ENCODE assay signal across 31 mouse cellular contexts in genomic region chr10:78583347-78583746, GRCm38 (mm10). TPM values are rescaled to one million over a fixed set of nuclear protein-coding genes. Genes with fewer than 3 reads are reported as not detected.
DNase-seq lines count a peak whose midpoint lies in the region; ATAC-seq and TF ChIP-seq lines count a peak whose summit lies in the region.
"Had no signal": no experiment of that assay in that cellular context is flagged by ENCODE, and none has a peak within 500 bp of the region (broad histone marks: within the 10 kb centered on the region; RNA-seq: fewer than 3 reads in every experiment).

No protein-coding gene starts in this region.

- peaks cover 91% of the 10 kb centered on the region for H3K36me3 ChIP-seq in embryonic facial prominence, embryonic 14.5 days (ENCODE audit: control insufficient read depth, insufficient read depth, low read length)
- H3K36me3 ChIP-seq in embryonic facial prominence, embryonic 10.5 days (replicated peaks) = peaks cover 90% of the 10 kb centered on the region
- peaks cover 97% of the 10 kb centered on the region for H3K36me3 ChIP-seq in heart, postnatal 0 days (replicated peaks; ENCODE audit: control insufficient read depth, insufficient read depth, low read length)
- H3K36me3 ChIP-seq in stomach, embryonic 15.5 days = peaks cover 49% of the 10 kb centered on the region
- H3K36me3 ChIP-seq in stomach, postnatal 0 days (ENCODE audit: control insufficient read depth, insufficient read depth, low read length) = peaks cover 32% of the 10 kb centered on the region

- no peak overlapping the region for H3K27ac ChIP-seq in embryonic facial prominence, embryonic 14.5 days (replicated peaks; ENCODE audit: low read depth, low read length)
- H3K27ac ChIP-seq in embryonic facial prominence, embryonic 10.5 days (replicated peaks) = no peak overlapping the region
- no peak overlapping the region for H3K27ac ChIP-seq in heart, postnatal 0 days (ENCODE audit: low read depth)
- H3K27ac ChIP-seq in stomach, embryonic 15.5 days = no peak overlapping the region
- no peak overlapping the region for H3K27ac ChIP-seq in stomach, postnatal 0 days (replicated peaks)
- H3K27ac ChIP-seq: embryonic facial prominence, embryonic 12.5 days; forebrain, embryonic 12.5 days; forebrain, embryonic 15.5 days; heart, adult 2 months; heart, embryonic 15.5 days; hindbrain, embryonic 14.5 days had no signal

- DNase-seq in embryonic facial prominence, embryonic 14.5 days (ENCODE audit: low spot score) = no peak
- no peak for DNase-seq in embryonic facial prominence, embryonic 10.5 days (ENCODE audit: low spot score)
- no peak for DNase-seq in heart, postnatal 0 days (ENCODE audit: low spot score)
- DNase-seq in heart, postnatal 36 days = no peak
- DNase-seq in stomach, postnatal 0 days (ENCODE audit: low spot score) = no peak
- DNase-seq in adipocyte (ENCODE audit: low spot score) = no peak
- DNase-seq: adrenal gland, adult 8-10 months; adrenal gland, postnatal 25 days; cerebellum, adult 2 months; cerebellum, postnatal 14 days; gastrocnemius, postnatal 25 days; heart, adult 2 months; heart, postnatal 14 days; kidney, adult 2 months had no signal

- no peak for TF ChIP-seq CTCF in heart, postnatal 0 days (IDR thresholded peaks at IDR 0.05; ENCODE audit: low read depth)
- no peak for TF ChIP-seq CTCF in stomach, postnatal 0 days (IDR thresholded peaks at IDR 0.05; ENCODE audit: low read depth)

- no peaks in the 10 kb centered on the region for H3K27me3 ChIP-seq in embryonic facial prominence, embryonic 14.5 days (replicated peaks; ENCODE audit: control insufficient read depth, insufficient read depth, low read length)
- H3K27me3 ChIP-seq in embryonic facial prominence, embryonic 10.5 days (replicated peaks; ENCODE audit: low read depth, poor library complexity, severe bottlenecking) = no peaks in the 10 kb centered on the region
- no peaks in the 10 kb centered on the region for H3K27me3 ChIP-seq in heart, postnatal 0 days (ENCODE audit: control insufficient read depth, insufficient read depth, low read length)
- no peaks in the 10 kb centered on the region for H3K27me3 ChIP-seq in stomach, embryonic 15.5 days (replicated peaks)
- no peaks in the 10 kb centered on the region for H3K27me3 ChIP-seq in stomach, postnatal 0 days (ENCODE audit: control insufficient read depth, insufficient read depth, low read length)
- H3K27me3 ChIP-seq: embryonic facial prominence, embryonic 12.5 days; forebrain, embryonic 12.5 days; forebrain, embryonic 15.5 days; heart, embryonic 12.5 days; heart, embryonic 15.5 days had no signal

- ATAC-seq in embryonic facial prominence, embryonic 14.5 days (ENCODE audit: low read depth) = 0 out of 2 replicates have a peak, but pooled peaks have one; percentile 6
- no peak for ATAC-seq in heart, postnatal 0 days (ENCODE audit: insufficient read depth, low read depth)
- 0 out of 2 replicates have a peak, but pooled peaks have one; percentile 20 for ATAC-seq in stomach, embryonic 15.5 days (ENCODE audit: insufficient read depth, low FRiP score, low read depth)
- ATAC-seq in stomach, postnatal 0 days (ENCODE audit: low FRiP score, low TSS enrichment) = no peak
- ATAC-seq: CD4-positive, CD25-positive, alpha-beta regulatory T cell, adult 4 months; forebrain, embryonic 15.5 days; intestine, postnatal 0 days had no signal

- intact Hi-C loops in heart, postnatal 36 days (cut with DNase I) = loop anchor here (10.0 kb wide), 1 partner anchor 511 kb away; the partner anchor contains the start of gene 2610008E11Rik

- H3K4me2 ChIP-seq in embryonic facial prominence, embryonic 14.5 days (ENCODE audit: low read depth, low read length) = no peak overlapping the region
- no peak overlapping the region for H3K4me2 ChIP-seq in heart, postnatal 0 days (ENCODE audit: low read depth, low read length)
- H3K4me2 ChIP-seq in stomach, embryonic 15.5 days = no peak overlapping the region
- H3K4me2 ChIP-seq in stomach, postnatal 0 days (replicated peaks; ENCODE audit: low read depth) = no peak overlapping the region
- H3K4me2 ChIP-seq: embryonic facial prominence, embryonic 12.5 days; forebrain, embryonic 12.5 days; forebrain, embryonic 15.5 days; heart, embryonic 12.5 days; heart, embryonic 15.5 days; hindbrain, embryonic 14.5 days had no signal

- TF ChIP-seq EP300 in heart, postnatal 0 days (IDR thresholded peaks at IDR 0.05; ENCODE audit: low read depth) = no peak
- TF ChIP-seq EP300 in stomach, postnatal 0 days (optimal IDR thresholded peaks at IDR 0.05) = no peak

- H3K9me3 ChIP-seq in embryonic facial prominence, embryonic 14.5 days (ENCODE audit: control insufficient read depth, low read length) = no peaks in the 10 kb centered on the region
- no peaks in the 10 kb centered on the region for H3K9me3 ChIP-seq in embryonic facial prominence, embryonic 10.5 days
- H3K9me3 ChIP-seq in heart, postnatal 0 days (replicated peaks; ENCODE audit: control insufficient read depth, low read length) = no peaks in the 10 kb centered on the region
- H3K9me3 ChIP-seq in stomach, embryonic 15.5 days = no peaks in the 10 kb centered on the region
- no peaks in the 10 kb centered on the region for H3K9me3 ChIP-seq in stomach, postnatal 0 days (ENCODE audit: control insufficient read depth, low read length)
- H3K9me3 ChIP-seq: embryonic facial prominence, embryonic 12.5 days; forebrain, embryonic 12.5 days; forebrain, embryonic 15.5 days; heart, embryonic 12.5 days; heart, embryonic 15.5 days had no signal

- WGBS in embryonic facial prominence, embryonic 14.5 days = 73% methylated on average over 9 of the region's 9 CpGs
- 75% methylated on average over 9 of the region's 9 CpGs for WGBS in embryonic facial prominence, embryonic 10.5 days
- 56% methylated on average over 9 of the region's 9 CpGs for WGBS in heart, postnatal 0 days
- WGBS in stomach, embryonic 15.5 days = 62% methylated on average over 9 of the region's 9 CpGs
- 65% methylated on average over 9 of the region's 9 CpGs for WGBS in stomach, postnatal 0 days

- no peaks in the 10 kb centered on the region for H3K4me1 ChIP-seq in embryonic facial prominence, embryonic 14.5 days (ENCODE audit: control insufficient read depth, insufficient read depth, low read length)
- H3K4me1 ChIP-seq in embryonic facial prominence, embryonic 10.5 days = no peaks in the 10 kb centered on the region
- no peaks in the 10 kb centered on the region for H3K4me1 ChIP-seq in heart, postnatal 0 days (ENCODE audit: control insufficient read depth, insufficient read depth)
- no peaks in the 10 kb centered on the region for H3K4me1 ChIP-seq in stomach, embryonic 15.5 days
- no peaks in the 10 kb centered on the region for H3K4me1 ChIP-seq in stomach, postnatal 0 days (replicated peaks; ENCODE audit: control insufficient read depth, insufficient read depth)
- H3K4me1 ChIP-seq: embryonic facial prominence, embryonic 12.5 days; forebrain, embryonic 12.5 days; forebrain, embryonic 15.5 days; heart, embryonic 12.5 days; heart, embryonic 15.5 days had no signal

- no peak overlapping the region for H3K4me3 ChIP-seq in embryonic facial prominence, embryonic 14.5 days (ENCODE audit: low read depth, low read length)
- no peak overlapping the region for H3K4me3 ChIP-seq in embryonic facial prominence, embryonic 10.5 days
- H3K4me3 ChIP-seq in heart, postnatal 0 days (ENCODE audit: low read depth, low read length) = no peak overlapping the region
- no peak overlapping the region for H3K4me3 ChIP-seq in stomach, embryonic 15.5 days (replicated peaks)
- H3K4me3 ChIP-seq in stomach, postnatal 0 days (ENCODE audit: low read depth, low read length) = no peak overlapping the region
- H3K4me3 ChIP-seq: embryonic facial prominence, embryonic 12.5 days; erythroblast, embryonic 14.5 days; forebrain, embryonic 12.5 days; forebrain, embryonic 15.5 days; heart, adult 2 months; heart, embryonic 12.5 days; heart, embryonic 15.5 days had no signal

- H3K9ac ChIP-seq in embryonic facial prominence, embryonic 14.5 days (ENCODE audit: low read depth, low read length) = no peak overlapping the region
- H3K9ac ChIP-seq in heart, postnatal 0 days (replicated peaks; ENCODE audit: low read depth, low read length) = 0 out of 2 replicates have a peak overlapping the region, but pooled peaks have one; percentile 9
- no peak overlapping the region for H3K9ac ChIP-seq in stomach, embryonic 15.5 days
- no peak overlapping the region for H3K9ac ChIP-seq in stomach, postnatal 0 days (ENCODE audit: low read length)
- H3K9ac ChIP-seq: embryonic facial prominence, embryonic 12.5 days; forebrain, embryonic 12.5 days; forebrain, embryonic 15.5 days; heart, embryonic 12.5 days; heart, embryonic 15.5 days; hindbrain, embryonic 14.5 days had no signal

RNA-seq across cellular contexts. Expression of gene Syde1, which starts 8.4 kb away (rescaled TPM):
- 19.6 and 20.6 TPM in 2 replicates for polyA plus RNA-seq in embryonic facial prominence, embryonic 14.5 days (2014; fragmentation: Nextera tagmentation; extraction: Ambion mirVana)
- polyA plus RNA-seq in embryonic facial prominence, embryonic 10.5 days (2016; fragmentation: Nextera tagmentation; extraction: Ambion mirVana) = 19.1 and 19.3 TPM in 2 replicates
- total RNA-seq in heart, postnatal 0 days (2014; rRNA removed; ENCODE audit: low replicate concordance) = 25.3 and 27.9 TPM in 2 replicates
- polyA plus RNA-seq in heart, postnatal 0 days (2015; fragmentation: Nextera tagmentation; extraction: Ambion mirVana) = 7.5 and 8.5 TPM in 2 replicates
- 10 to 100 TPM; 12.0 to 15.2 TPM for total RNA-seq in heart, postnatal 36 days (2021)
- 13.1 and 13.2 TPM in 2 replicates for polyA plus RNA-seq in stomach, embryonic 15.5 days (2015; fragmentation: Nextera tagmentation; extraction: Ambion mirVana)
- 5.8 and 7.2 TPM in 2 replicates for polyA plus RNA-seq in stomach, postnatal 0 days (2015; fragmentation: Nextera tagmentation; extraction: Ambion mirVana)
- total RNA-seq: MEL had no signal

RNA-seq across cellular contexts. Expression of gene Ilvbl, which starts 9.2 kb away (rescaled TPM):
- polyA plus RNA-seq in embryonic facial prominence, embryonic 14.5 days (2014; fragmentation: Nextera tagmentation; extraction: Ambion mirVana) = 42.7 and 42.8 TPM in 2 replicates
- 36.0 and 40.7 TPM in 2 replicates for polyA plus RNA-seq in embryonic facial prominence, embryonic 10.5 days (2016; fragmentation: Nextera tagmentation; extraction: Ambion mirVana)
- total RNA-seq in heart, postnatal 0 days (2014; rRNA removed; ENCODE audit: low replicate concordance) = 58.4 and 62.1 TPM in 2 replicates
- polyA plus RNA-seq in heart, postnatal 0 days (2015; fragmentation: Nextera tagmentation; extraction: Ambion mirVana) = 72.2 and 73.7 TPM in 2 replicates
- total RNA-seq in heart, postnatal 36 days (2021) = 10 to 100 TPM; 42.3 to 42.7 TPM
- 52.8 and 55.7 TPM in 2 replicates for polyA plus RNA-seq in stomach, embryonic 15.5 days (2015; fragmentation: Nextera tagmentation; extraction: Ambion mirVana)
- 60.6 and 62.3 TPM in 2 replicates for polyA plus RNA-seq in stomach, postnatal 0 days (2015; fragmentation: Nextera tagmentation; extraction: Ambion mirVana)

RNA-seq across cellular contexts. Expression of gene Olfr1357, which starts 34.5 kb away (rescaled TPM):
- polyA plus RNA-seq in embryonic facial prominence, embryonic 14.5 days (2014; fragmentation: Nextera tagmentation; extraction: Ambion mirVana) = 0.08 TPM in 1 of 2 replicates, not detected in the other
- polyA plus RNA-seq in embryonic facial prominence, embryonic 10.5 days (2016; fragmentation: Nextera tagmentation; extraction: Ambion mirVana) = not detected in 2 replicates
- total RNA-seq in heart, postnatal 0 days (2014; rRNA removed; ENCODE audit: low replicate concordance) = not detected in 2 replicates
- polyA plus RNA-seq in heart, postnatal 0 days (2015; fragmentation: Nextera tagmentation; extraction: Ambion mirVana) = not detected in 2 replicates
- not detected for total RNA-seq in heart, postnatal 36 days (2021)
- not detected in 2 replicates for polyA plus RNA-seq in stomach, embryonic 15.5 days (2015; fragmentation: Nextera tagmentation; extraction: Ambion mirVana)
- not detected in 2 replicates for polyA plus RNA-seq in stomach, postnatal 0 days (2015; fragmentation: Nextera tagmentation; extraction: Ambion mirVana)
- total RNA-seq: adrenal gland, adult 8-10 months; adrenal gland, postnatal 25 days; gastrocnemius, adult 8-10 months; gastrocnemius, postnatal 25 days; heart, adult 2 months; heart, postnatal 14 days; MEL had no signal
- polyA plus RNA-seq: brain, embryonic 14.5 days; C2C12; CD4-positive, CD25-positive, alpha-beta regulatory T cell, adult 4 months; cerebellum, adult 2 months; embryonic facial prominence, embryonic 12.5 days; erythroblast, embryonic 14.5 days; forebrain, embryonic 12.5 days; forebrain, embryonic 15.5 days; gonadal fat pad, adult 2 months; heart, adult 2 months; heart, embryonic 12.5 days; heart, embryonic 15.5 days; hindbrain, embryonic 11.5 days; hindbrain, embryonic 14.5 days; intestine, embryonic 14.5 days; intestine, postnatal 0 days; kidney, adult 2 months had no signal

Comparison
In these comparisons a context has a peak if more than half of its experiments do, and no peak if none do; other contexts are left out.
1. ATAC-seq: peak in embryonic facial prominence, embryonic 14.5 days (single experiment) and stomach, embryonic 15.5 days (single experiment); none in heart, postnatal 0 days (single experiment) and stomach, postnatal 0 days (single experiment).